28 mouse cellular contexts compared by ENCODE assay signal in genomic region chr12:86324297-86324696, GRCm38 (mm10). TPM values are rescaled to one million over a fixed set of nuclear protein-coding genes. Genes with fewer than 3 reads are reported as not detected.
DNase-seq lines count a peak whose midpoint lies in the region; ATAC-seq lines count a peak whose summit lies in the region.
"Had no signal": no experiment of that assay in that cellular context is flagged by ENCODE, and none has a peak within 500 bp of the region (broad histone marks: within the 10 kb centered on the region; RNA-seq: fewer than 3 reads in every experiment).

No protein-coding gene starts in this region.

- no peak overlapping the region for H3K4me2 ChIP-seq in hindbrain, embryonic 16.5 days (ENCODE audit: low read length)
- no peak overlapping the region for H3K4me2 ChIP-seq in liver, embryonic 12.5 days
- H3K4me2 ChIP-seq: embryonic facial prominence, embryonic 12.5 days; embryonic facial prominence, embryonic 15.5 days; forebrain, embryonic 13.5 days; heart, embryonic 11.5 days; hindbrain, embryonic 13.5 days had no signal

- 22% methylated on average over 3 of the region's 3 CpGs for whole genome bisulfite sequencing in hindbrain, embryonic 10.5 days
- WGBS in hindbrain, embryonic 16.5 days, result 20% methylated on average over 3 of the region's 3 CpGs
- 25% methylated on average over 3 of the region's 3 CpGs for WGBS in liver, embryonic 12.5 days (ENCODE audit: insufficient replicate concordance)
- WGBS in forebrain, embryonic 10.5 days, result 56% methylated on average over 3 of the region's 3 CpGs

- peaks cover 23% of the 10 kb centered on the region for H3K4me1 ChIP-seq in hindbrain, embryonic 10.5 days (replicated peaks)
- H3K4me1 ChIP-seq in hindbrain, embryonic 16.5 days (ENCODE audit: control insufficient read depth, insufficient read depth, low read depth, low read length), result no peaks in the 10 kb centered on the region
- no peaks in the 10 kb centered on the region for H3K4me1 ChIP-seq in liver, embryonic 12.5 days
- peaks cover 34% of the 10 kb centered on the region for H3K4me1 ChIP-seq in forebrain, embryonic 10.5 days
- H3K4me1 ChIP-seq: embryonic facial prominence, embryonic 15.5 days had no signal

- H3K9me3 ChIP-seq in hindbrain, embryonic 10.5 days, result no peaks in the 10 kb centered on the region
- no peaks in the 10 kb centered on the region for H3K9me3 ChIP-seq in hindbrain, embryonic 16.5 days (ENCODE audit: control insufficient read depth, low read length)
- no peaks in the 10 kb centered on the region for H3K9me3 ChIP-seq in liver, embryonic 12.5 days (replicated peaks)
- H3K9me3 ChIP-seq in forebrain, embryonic 10.5 days, result no peaks in the 10 kb centered on the region
- H3K9me3 ChIP-seq: embryonic facial prominence, embryonic 12.5 days; embryonic facial prominence, embryonic 15.5 days; forebrain, embryonic 13.5 days; G1E; hindbrain, embryonic 13.5 days had no signal

- peak overlapping the region; percentile 47; the same call in 1 of the 2 replicates for H3K27ac ChIP-seq in hindbrain, embryonic 10.5 days
- H3K27ac ChIP-seq in hindbrain, embryonic 16.5 days (ENCODE audit: low read depth, low read length), result no peak overlapping the region
- no peak overlapping the region for H3K27ac ChIP-seq in liver, embryonic 12.5 days
- no peak overlapping the region for H3K27ac ChIP-seq in forebrain, embryonic 10.5 days
- H3K27ac ChIP-seq: embryonic facial prominence, embryonic 12.5 days; embryonic facial prominence, embryonic 15.5 days; forebrain, embryonic 13.5 days; heart, adult 2 months; hindbrain, embryonic 13.5 days; hindbrain, postnatal 0 days had no signal

- H3K27me3 ChIP-seq in hindbrain, embryonic 10.5 days (ENCODE audit: insufficient read depth, poor library complexity, severe bottlenecking), result peaks cover 27% of the 10 kb centered on the region
- no peaks in the 10 kb centered on the region for H3K27me3 ChIP-seq in hindbrain, embryonic 16.5 days (replicated peaks; ENCODE audit: control insufficient read depth, insufficient read depth, low read length)
- peaks cover 2% of the 10 kb centered on the region for H3K27me3 ChIP-seq in liver, embryonic 12.5 days (replicated peaks)
- peaks cover 34% of the 10 kb centered on the region for H3K27me3 ChIP-seq in forebrain, embryonic 10.5 days (ENCODE audit: poor library complexity, severe bottlenecking)
- H3K27me3 ChIP-seq: embryonic facial prominence, embryonic 12.5 days; embryonic facial prominence, embryonic 15.5 days had no signal

- DNase-seq in hindbrain, embryonic 10.5 days (ENCODE audit: low spot score), result no peak
- peak; percentile 50 for DNase-seq in ZHBTc4 (ENCODE audit: low read depth, low spot score)
- no peak for DNase-seq in forebrain, embryonic 10.5 days (ENCODE audit: extremely low spot score, low spot score)
- DNase-seq in thymus, postnatal 10 days (ENCODE audit: low spot score in 2 of 2), result no peak
- DNase-seq: adrenal gland, adult 8-10 months; adrenal gland, postnatal 25 days; B cell, adult 2 months; cerebellum, adult 11-12 months; cerebellum, adult 8-10 months; cerebellum, postnatal 10 days; cerebellum, postnatal 36 days; gastrocnemius, postnatal 10 days; gastrocnemius, postnatal 36 days; heart, adult 2 months had no signal

- no peak overlapping the region for H3K9ac ChIP-seq in hindbrain, embryonic 16.5 days (ENCODE audit: low read depth, low read length)
- no peak overlapping the region for H3K9ac ChIP-seq in liver, embryonic 12.5 days
- H3K9ac ChIP-seq: embryonic facial prominence, embryonic 12.5 days; embryonic facial prominence, embryonic 15.5 days; forebrain, embryonic 13.5 days; hindbrain, embryonic 13.5 days had no signal

- H3K36me3 ChIP-seq in hindbrain, embryonic 10.5 days, result no peaks in the 10 kb centered on the region
- H3K36me3 ChIP-seq in hindbrain, embryonic 16.5 days (ENCODE audit: control insufficient read depth, insufficient read depth, low read length), result no peaks in the 10 kb centered on the region
- no peaks in the 10 kb centered on the region for H3K36me3 ChIP-seq in liver, embryonic 12.5 days
- no peaks in the 10 kb centered on the region for H3K36me3 ChIP-seq in forebrain, embryonic 10.5 days (replicated peaks)
- H3K36me3 ChIP-seq: embryonic facial prominence, embryonic 12.5 days; embryonic facial prominence, embryonic 15.5 days; G1E; hindbrain, embryonic 13.5 days had no signal

- no peak overlapping the region for H3K4me3 ChIP-seq in hindbrain, embryonic 10.5 days
- H3K4me3 ChIP-seq in hindbrain, embryonic 16.5 days (ENCODE audit: low read length), result no peak overlapping the region
- no peak overlapping the region for H3K4me3 ChIP-seq in liver, embryonic 12.5 days
- H3K4me3 ChIP-seq in forebrain, embryonic 10.5 days, result no peak overlapping the region
- H3K4me3 ChIP-seq: embryonic facial prominence, embryonic 12.5 days; embryonic facial prominence, embryonic 15.5 days; forebrain, embryonic 13.5 days; heart, adult 2 months; hindbrain, embryonic 13.5 days had no signal

- no peak for ATAC-seq in hindbrain, embryonic 16.5 days
- ATAC-seq in liver, embryonic 12.5 days, result peak; percentile 55; the same call in 1 of the 2 replicates
- ATAC-seq: activated CD4-positive, CD25-positive, alpha-beta regulatory T cell, adult 4 months; forebrain, embryonic 13.5 days; forebrain, embryonic 16.5 days; hindbrain, postnatal 0 days; inflammation-experienced regulatory T-cells, adult 6 months; intestine, embryonic 16.5 days; Patski had no signal

RNA-seq across cellular contexts. Expression of gene Esrrb, which starts 36.6 kb away (rescaled TPM):
- polyA plus RNA-seq in hindbrain, embryonic 10.5 days (2016; fragmentation: Nextera tagmentation; extraction: Ambion mirVana), result 0.31 and 0.71 TPM in 2 replicates
- polyA plus RNA-seq in hindbrain, embryonic 16.5 days (2015; fragmentation: Nextera tagmentation; extraction: Ambion mirVana), result 5.2 and 7.0 TPM in 2 replicates
- polyA plus RNA-seq in liver, embryonic 12.5 days (2016; fragmentation: Nextera tagmentation; extraction: Ambion mirVana), result 0.07 and 0.17 TPM in 2 replicates
- polyA plus RNA-seq in forebrain, embryonic 10.5 days (2016; fragmentation: Nextera tagmentation; extraction: Ambion mirVana), result 0.12 and 0.14 TPM in 2 replicates
- polyA plus RNA-seq: activated CD4-positive, CD25-positive, alpha-beta regulatory T cell, adult 4 months; G1E had no signal
